Mouse (Mus musculus) frontal cortex, adult 2 months (tissue): Measurements from ENCODE around the gene Cyp2c66. TPM values are rescaled to one million over a fixed set of nuclear protein-coding genes. Genes with fewer than 3 reads are reported as not detected.
"Not testable (repeated sequence)": the region's sequence is repeated elsewhere in the genome, so short reads cannot be mapped to it uniquely, and the experiment has no call there.

ENCODE experiments used
- DNase-seq, 2 experiments: peaks; one replicate each; pipeline ENCODE4 v3.0.0; 2022; ENCODE audit warnings: low spot score in 1 of 2; ENCODE audit errors: extremely low spot score in 1 of 2
- polyA plus RNA-seq: library from polyadenylated mRNA; depleted of rRNA; stranded (reverse); fragments of >200 nt; gene quantifications from 2 replicates; pipeline ENCODE4 v1.2.3, GENCODE M21; 2012; rRNA removed

Cyp2c66 gene
- polyA plus RNA-seq: not detected in 2 replicates

DNA sequence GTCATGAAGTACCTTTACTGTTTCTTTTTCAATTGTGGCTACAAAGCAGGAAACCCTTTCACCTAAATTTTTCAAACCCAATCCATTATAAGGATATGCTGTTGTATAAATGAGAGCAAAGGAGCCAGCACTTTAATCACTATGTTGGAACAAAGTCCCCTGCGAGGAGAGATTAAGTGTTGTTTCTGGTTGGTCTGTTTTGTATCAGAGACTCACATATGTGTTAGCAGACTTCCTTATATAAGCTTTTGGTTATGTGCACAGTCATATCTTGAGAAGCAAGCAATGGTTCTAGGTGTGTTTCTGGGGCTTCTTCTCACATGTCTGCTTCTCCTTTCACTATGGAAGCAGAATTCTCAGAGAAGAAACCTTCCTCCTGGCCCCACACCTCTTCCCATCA lies at the start of gene Cyp2c66:
Cyp2c66 (plus strand) TSS at position 255 of the 400 bp plus-strand sequence.
- DNase-seq: no peak

DNA sequence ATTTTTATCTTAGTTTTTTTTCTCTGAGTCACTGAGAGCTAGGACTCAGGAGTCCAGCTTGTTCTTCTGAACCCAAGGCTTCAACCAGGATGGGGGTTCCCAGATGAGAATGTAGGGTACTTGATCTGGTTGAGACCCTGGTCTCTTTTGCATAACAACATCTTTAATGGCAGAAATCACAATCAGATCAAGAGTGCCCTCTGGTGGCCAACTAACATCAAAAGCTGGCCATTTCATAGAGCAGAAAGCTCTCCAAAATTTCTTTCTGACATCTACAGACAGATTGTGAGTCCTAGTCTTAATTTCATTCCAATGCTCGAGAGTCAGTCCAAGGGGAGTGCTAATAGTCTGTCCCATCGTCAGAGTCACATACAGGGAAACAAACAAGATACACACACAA lies 14.9 kb upstream of the Cyp2c66 start:
- DNase-seq: not testable (repeated sequence)

DNA sequence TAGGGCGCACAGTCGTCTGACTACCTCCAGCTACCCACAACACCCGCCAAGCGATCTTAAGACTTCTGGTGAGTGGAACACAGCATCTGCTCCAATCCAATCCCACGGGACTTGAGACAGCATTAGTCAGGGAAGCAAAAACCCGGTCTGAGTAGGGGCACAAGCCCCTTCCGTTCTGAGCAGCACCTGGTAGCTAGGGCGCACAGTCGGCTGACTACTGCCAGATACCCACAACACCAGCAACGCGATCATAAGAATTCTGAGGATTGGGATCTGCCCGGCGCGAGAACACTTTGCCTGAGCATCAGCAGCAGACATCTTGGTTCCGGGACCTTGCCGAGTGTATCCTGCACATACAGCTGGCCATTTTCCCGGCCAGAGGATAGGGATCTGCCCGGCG lies 43.1 kb downstream of the Cyp2c66 start:
- not testable (repeated sequence) for DNase-seq

Other genes starting within 250 kb of the Cyp2c66 start
- 2.2 and 2.8 TPM in 2 replicates for gene Hells, start 183.0 kb upstream of the Cyp2c66 start, polyA plus RNA-seq
- gene Cyp2c55, start 106.9 kb upstream of the Cyp2c66 start, polyA plus RNA-seq: 0.08 TPM in 1 of 2 replicates, not detected in the other
- not detected in 2 replicates for gene Cyp2c65, start 52.9 kb upstream of the Cyp2c66 start, polyA plus RNA-seq
- not detected in 2 replicates for gene Cyp2c29, start 155.5 kb downstream of the Cyp2c66 start, polyA plus RNA-seq